Mouse (Mus musculus): ENCODE measurements at regions not wholly inside any gene's neighbourhood (a gene's known extent, or its start where the extent isn't known, plus 50 kb on each side); places are given as distances from the start of the nearest gene placed in this dataset.
A peak's percentile ranks its signal among the peaks of the same experiment; 100 is the strongest.

- no peak overlapping the region for H3K27ac ChIP-seq
- no peaks in the 10 kb centered on the region for H3K9me3 ChIP-seq (replicated peaks)
- no peaks in the 10 kb centered on the region for H3K27me3 ChIP-seq (ENCODE audit: low read depth, poor library complexity, severe bottlenecking)
- H3K4me3 ChIP-seq = no peak overlapping the region
- H3K4me1 ChIP-seq = 0 out of 2 replicates have a peak, but pooled peaks cover 4% of the 10 kb centered on the region
- DNase-seq (ENCODE audit: low spot score) = no peak
- H3K36me3 ChIP-seq = no peaks in the 10 kb centered on the region
- 91% methylated on average over 1 of the region's 1 CpGs for WGBS
Observed at GRCm38 (mm10) chr5:45292383-45292782, 157.7 kb downstream of the Qdpr start.

GRCm38 (mm10) chr5:45291752-45292151 lies 158.3 kb downstream of the Qdpr start:
- Histone ChIP-seq H3K27ac (no peak overlapping the region), H3K4me1 (0 out of 2 replicates have a peak, but pooled peaks cover 4% of the 10 kb centered on the region), H3K27me3 (ENCODE audit: low read depth, poor library complexity, severe bottlenecking) (no peaks in the 10 kb centered on the region), H3K36me3 (no peaks in the 10 kb centered on the region), H3K9me3 (replicated peaks) (no peaks in the 10 kb centered on the region), H3K4me3 (no peak overlapping the region)
- no peak for DNase-seq (ENCODE audit: low spot score)
- WGBS = 86% methylated on average over 1 of the region's 1 CpGs

- no peaks in the 10 kb centered on the region for H3K27me3 ChIP-seq (ENCODE audit: low read depth, poor library complexity, severe bottlenecking)
- H3K36me3 ChIP-seq = no peaks in the 10 kb centered on the region
- H3K4me3 ChIP-seq = no peak overlapping the region
- H3K4me1 ChIP-seq = 0 out of 2 replicates have a peak, but pooled peaks cover 4% of the 10 kb centered on the region
- 90% methylated on average over 3 of the region's 3 CpGs for WGBS
- H3K9me3 ChIP-seq (replicated peaks) = no peaks in the 10 kb centered on the region
- no peak overlapping the region for H3K27ac ChIP-seq
- DNase-seq (ENCODE audit: low spot score) = no peak
Observed at GRCm38 (mm10) chr5:45291276-45291675, 158.8 kb downstream of the Qdpr start.

GRCm38 (mm10) chr5:45286454-45286853 lies 163.6 kb downstream of the Qdpr start:
- no peaks in the 10 kb centered on the region for H3K27me3 ChIP-seq (ENCODE audit: low read depth, poor library complexity, severe bottlenecking)
- no peaks in the 10 kb centered on the region for H3K36me3 ChIP-seq
- no peak overlapping the region for H3K27ac ChIP-seq
- no peak overlapping the region for H3K4me3 ChIP-seq
- DNase-seq (ENCODE audit: low spot score) = no peak
- WGBS = 92% methylated on average over 8 of the region's 8 CpGs
- H3K4me1 ChIP-seq = peaks cover 41% of the 10 kb centered on the region
- H3K9me3 ChIP-seq (replicated peaks) = no peaks in the 10 kb centered on the region

- no peak for DNase-seq (ENCODE audit: low spot score)
- H3K4me3 ChIP-seq = no peak overlapping the region
Observed at GRCm38 (mm10) chr5:45284680-45285079, 165.4 kb downstream of the Qdpr start.

GRCm38 (mm10) chr5:45283908-45284415 lies 166.1 kb downstream of the Qdpr start:
- Histone ChIP-seq H3K36me3 (no peaks in the 10 kb centered on the region), H3K4me1 (peaks cover 42% of the 10 kb centered on the region), H3K9me3 (replicated peaks) (no peaks in the 10 kb centered on the region), H3K4me3 (no peak overlapping the region), H3K27ac (peak overlapping the region; percentile 81), H3K27me3 (ENCODE audit: low read depth, poor library complexity, severe bottlenecking) (no peaks in the 10 kb centered on the region)
- no peak for DNase-seq (ENCODE audit: low spot score)
- 52% methylated on average over 2 of the region's 2 CpGs for WGBS

More at GRCm38 (mm10) chr5:45284680-45285079, 165.4 kb downstream of the Qdpr start:
- 0 out of 2 replicates have a peak overlapping the region, but pooled peaks have one; percentile 7 for H3K27ac ChIP-seq
- no peaks in the 10 kb centered on the region for H3K9me3 ChIP-seq (replicated peaks)
- H3K36me3 ChIP-seq = no peaks in the 10 kb centered on the region
- H3K4me1 ChIP-seq = peaks cover 42% of the 10 kb centered on the region
- H3K27me3 ChIP-seq (ENCODE audit: low read depth, poor library complexity, severe bottlenecking) = no peaks in the 10 kb centered on the region

- H3K9me3 ChIP-seq (replicated peaks) = no peaks in the 10 kb centered on the region
- no peaks in the 10 kb centered on the region for H3K27me3 ChIP-seq (ENCODE audit: low read depth, poor library complexity, severe bottlenecking)
- no peaks in the 10 kb centered on the region for H3K36me3 ChIP-seq
- H3K27ac ChIP-seq = peak overlapping the region; percentile 81
- peak; percentile 77 for DNase-seq (ENCODE audit: low spot score)
- H3K4me3 ChIP-seq = no peak overlapping the region; the same call in 1 of the 2 replicates
- H3K4me1 ChIP-seq = peaks cover 58% of the 10 kb centered on the region
- 29% methylated on average over 9 of the region's 9 CpGs for WGBS
Observed at GRCm38 (mm10) chr5:45282207-45282930, 167.7 kb downstream of the Qdpr start.

GRCm38 (mm10) chr5:45278571-45278970 lies 171.5 kb downstream of the Qdpr start:
- H3K27me3 ChIP-seq (ENCODE audit: low read depth, poor library complexity, severe bottlenecking) = no peaks in the 10 kb centered on the region
- H3K36me3 ChIP-seq = no peaks in the 10 kb centered on the region
- H3K4me3 ChIP-seq = peak overlapping the region; percentile 35
- H3K27ac ChIP-seq = peak overlapping the region; percentile 78
- no peaks in the 10 kb centered on the region for H3K9me3 ChIP-seq (replicated peaks)
- peak; percentile 83 for DNase-seq (ENCODE audit: low spot score)
- H3K4me1 ChIP-seq = peaks cover 41% of the 10 kb centered on the region
- under 1% methylated on average over 9 of the region's 9 CpGs for WGBS

- WGBS = 2% methylated on average over 10 of the region's 10 CpGs
Observed at GRCm38 (mm10) chr5:45278005-45278432, 172.0 kb downstream of the Qdpr start.

GRCm38 (mm10) chr5:45270679-45271078 lies 179.4 kb downstream of the Qdpr start:
- H3K4me3 ChIP-seq = no peak overlapping the region
- H3K27me3 ChIP-seq (ENCODE audit: low read depth, poor library complexity, severe bottlenecking) = no peaks in the 10 kb centered on the region
- no peaks in the 10 kb centered on the region for H3K36me3 ChIP-seq
- H3K4me1 ChIP-seq = peaks cover 7% of the 10 kb centered on the region; the same call in 1 of the 2 replicates
- no peak overlapping the region for H3K27ac ChIP-seq
- WGBS = 86% methylated on average over 3 of the region's 3 CpGs
- no peak for DNase-seq (ENCODE audit: low spot score)
- no peaks in the 10 kb centered on the region for H3K9me3 ChIP-seq (replicated peaks)

More at GRCm38 (mm10) chr5:45278005-45278432, 172.0 kb downstream of the Qdpr start:
- peak overlapping the region; percentile 35 for H3K4me3 ChIP-seq
- DNase-seq (ENCODE audit: low spot score) = peak; percentile 47
- peak overlapping the region; percentile 78 for H3K27ac ChIP-seq
- H3K4me1 ChIP-seq = peaks cover 35% of the 10 kb centered on the region
- no peaks in the 10 kb centered on the region for H3K9me3 ChIP-seq (replicated peaks)
- H3K36me3 ChIP-seq = no peaks in the 10 kb centered on the region
- H3K27me3 ChIP-seq (ENCODE audit: low read depth, poor library complexity, severe bottlenecking) = no peaks in the 10 kb centered on the region

GRCm38 (mm10) chr5:45269391-45269790 lies 180.6 kb downstream of the Qdpr start:
- 91% methylated on average over 5 of the region's 5 CpGs for WGBS
- Histone ChIP-seq H3K4me1 (peaks cover 7% of the 10 kb centered on the region; the same call in 1 of the 2 replicates), H3K36me3 (no peaks in the 10 kb centered on the region), H3K27ac (no peak overlapping the region), H3K4me3 (no peak overlapping the region), H3K27me3 (ENCODE audit: low read depth, poor library complexity, severe bottlenecking) (no peaks in the 10 kb centered on the region), H3K9me3 (replicated peaks) (no peaks in the 10 kb centered on the region)
- DNase-seq (ENCODE audit: low spot score) = peak; percentile 5

GRCm38 (mm10) chr5:45266914-45267313 lies 183.1 kb downstream of the Qdpr start:
- no peak overlapping the region for H3K27ac ChIP-seq
- DNase-seq (ENCODE audit: low spot score) = no peak
- H3K4me1 ChIP-seq = peaks cover 7% of the 10 kb centered on the region; the same call in 1 of the 2 replicates
- H3K4me3 ChIP-seq = no peak overlapping the region
- H3K36me3 ChIP-seq = no peaks in the 10 kb centered on the region
- no peaks in the 10 kb centered on the region for H3K9me3 ChIP-seq (replicated peaks)
- no peaks in the 10 kb centered on the region for H3K27me3 ChIP-seq (ENCODE audit: low read depth, poor library complexity, severe bottlenecking)
- WGBS = 63% methylated on average over 5 of the region's 5 CpGs

- H3K9me3 ChIP-seq (replicated peaks) = no peaks in the 10 kb centered on the region
- H3K27ac ChIP-seq = no peak overlapping the region
- no peaks in the 10 kb centered on the region for H3K36me3 ChIP-seq
- WGBS = 80% methylated on average over 1 of the region's 1 CpGs
- 0 out of 2 replicates have a peak, but pooled peaks cover 5% of the 10 kb centered on the region for H3K4me1 ChIP-seq
- no peak for DNase-seq (ENCODE audit: low spot score)
- no peak overlapping the region for H3K4me3 ChIP-seq
- no peaks in the 10 kb centered on the region for H3K27me3 ChIP-seq (ENCODE audit: low read depth, poor library complexity, severe bottlenecking)
Observed at GRCm38 (mm10) chr5:45258486-45258885, 191.6 kb downstream of the Qdpr start.
